Comparison of ENCODE assay signal across 1 mouse cellular context in the genomic region with DNA sequence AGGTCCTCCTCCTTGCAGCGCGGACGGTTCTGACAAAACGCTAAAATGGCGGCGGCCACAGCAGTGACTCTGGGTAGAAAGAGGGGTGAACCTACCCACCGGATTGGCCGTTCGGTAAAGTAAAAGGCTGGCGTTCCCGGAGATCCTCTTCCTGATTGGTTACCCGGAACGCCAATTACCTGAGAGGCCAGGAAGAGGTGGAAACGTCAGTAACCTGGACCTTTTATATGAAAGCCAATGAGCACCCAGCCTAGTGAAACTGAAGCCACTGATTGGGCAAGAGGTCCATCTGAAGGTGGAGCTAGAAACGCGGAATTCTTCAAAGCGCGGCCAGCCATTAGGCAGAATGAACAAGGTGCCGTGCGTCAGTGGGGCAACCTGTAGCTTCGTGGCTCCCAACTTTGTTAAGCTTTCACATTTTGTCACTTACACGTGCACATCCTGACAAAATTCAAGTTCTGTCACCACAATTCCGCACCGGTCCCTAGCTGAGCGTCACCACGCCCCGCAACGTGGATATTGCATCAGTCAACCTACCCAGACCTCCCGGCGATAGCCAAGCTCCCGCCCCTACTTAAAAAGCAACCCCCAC.
TF ChIP-seq lines count a peak whose summit lies in the region.

TSS of gene Rbm4 (minus strand) at position 71 of the 592 bp plus-strand sequence.

TF ChIP-seq in myocyte, 11 proteins besides CTCF, POLR2A, EP300 and RAD21 (continued from another document):
- TF ChIP-seq SRF (IDR thresholded peaks at IDR 0.05; ENCODE audit: control insufficient read depth, insufficient read length, low read depth) (peak; percentile 6), POLR2AphosphoS2 (IDR thresholded peaks at IDR 0.05; ENCODE audit: insufficient read length, low read depth) (peak; percentile 84), MYOG (IDR thresholded peaks at IDR 0.05; ENCODE audit: control insufficient read depth in 1 of 3, insufficient read depth in 1 of 3, insufficient read length in 2 of 3, low read depth in 2 of 3) (no peak)
